Mouse (Mus musculus) gastrocnemius, adult 8-10 months (tissue): ENCODE measurements around the gene Comtd1. TPM values are rescaled to one million over a fixed set of nuclear protein-coding genes. Genes with fewer than 3 reads are reported as not detected.
A peak's percentile ranks its signal among the peaks of the same experiment; 100 is the strongest.

ENCODE experiments used
- DNase-seq, 2 experiments: peaks; one replicate each; pipeline ENCODE4 v3.0.0; 2022; ENCODE audit warnings: low spot score in 2 of 2
- total RNA-seq, 4 experiments: library from RNA; stranded (reverse); gene quantifications; 2 replicates each; pipeline ENCODE4 v1.2.4; 2022

Gene Comtd1
- total RNA-seq, 4 experiments from 2014 or later = 6.5 to 11.5 (median 9.7) TPM

GRCm38 (mm10) chr14:21838336-21839017 is 10.3 kb downstream of the Comtd1 start:
- DNase-seq = peak; percentile 15 to 38

GRCm38 (mm10) chr14:21831830-21832403 is 16.9 kb downstream of the Comtd1 start:
- no peak for DNase-seq

GRCm38 (mm10) chr14:21830876-21831767 is 17.7 kb downstream of the Comtd1 start:
- peak; percentile 96 for DNase-seq

- DNase-seq = no peak
Observed at GRCm38 (mm10) chr14:21825786-21826491, 22.8 kb downstream of the Comtd1 start.

GRCm38 (mm10) chr14:21824938-21825337 is 23.8 kb downstream of the Comtd1 start, which contains the start of gene Vdac2:
Gene Vdac2, plus strand, starts transcription at chr14:21825238.
- no peak for DNase-seq

- no peak for DNase-seq
Observed at GRCm38 (mm10) chr14:21823897-21824296, 24.9 kb downstream of the Comtd1 start.

GRCm38 (mm10) chr14:21822795-21823374 is 25.9 kb downstream of the Comtd1 start:
- peak in 1 of 2 experiments; percentile 50 for DNase-seq

- DNase-seq = no peak
Observed at GRCm38 (mm10) chr14:21822307-21822706, 26.5 kb downstream of the Comtd1 start.

GRCm38 (mm10) chr14:21820880-21821505 is 27.8 kb downstream of the Comtd1 start:
- DNase-seq = no peak

- no peak for DNase-seq
Observed at GRCm38 (mm10) chr14:21817453-21817852, 31.3 kb downstream of the Comtd1 start.

- DNase-seq = no peak
Observed at GRCm38 (mm10) chr14:21816255-21816654, 32.5 kb downstream of the Comtd1 start.

- DNase-seq = no peak
Observed at GRCm38 (mm10) chr14:21814606-21815005, 34.2 kb downstream of the Comtd1 start.

GRCm38 (mm10) chr14:21813847-21814246 is 34.9 kb downstream of the Comtd1 start:
- DNase-seq = no peak

GRCm38 (mm10) chr14:21813216-21813615 is 35.6 kb downstream of the Comtd1 start:
- DNase-seq = no peak

- DNase-seq = peak; percentile 45 to 68
Observed at GRCm38 (mm10) chr14:21812590-21813162, 36.1 kb downstream of the Comtd1 start.

GRCm38 (mm10) chr14:21811744-21812393 is 36.9 kb downstream of the Comtd1 start:
- DNase-seq = peak in 1 of 2 experiments; percentile 28

GRCm38 (mm10) chr14:21811301-21811700 is 37.5 kb downstream of the Comtd1 start:
- no peak for DNase-seq

GRCm38 (mm10) chr14:21809418-21809817 is 39.4 kb downstream of the Comtd1 start:
- no peak for DNase-seq

- DNase-seq = no peak
Observed at GRCm38 (mm10) chr14:21808208-21808922, 40.4 kb downstream of the Comtd1 start.
